Mouse (Mus musculus): ENCODE data around the gene Rabgap1l.

DNA sequence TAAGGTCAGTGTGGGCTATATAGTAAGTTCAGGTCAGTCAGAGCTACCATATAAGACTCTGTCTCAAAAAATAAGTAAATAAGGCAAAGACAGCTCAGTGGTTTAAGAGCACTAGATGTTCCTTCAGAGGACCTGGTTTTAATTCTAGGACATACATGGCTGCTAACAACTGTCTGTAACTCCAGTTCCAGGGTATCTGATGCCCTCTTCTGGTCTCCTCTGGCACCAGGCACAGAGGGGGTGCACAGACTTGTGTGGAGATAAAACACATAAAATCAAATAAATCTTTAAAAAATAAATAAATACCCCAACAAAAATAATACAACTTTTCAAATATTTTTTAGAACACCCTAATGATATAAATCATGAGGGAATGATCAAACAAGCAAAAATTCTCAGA is 2.4 kb downstream of the Rabgap1l start:
- TF ChIP-seq GATA1 (IDR thresholded peaks at IDR 0.05; ENCODE audit: borderline replicate concordance, low read length) (no peak), FLI1 (IDR thresholded peaks at IDR 0.05; ENCODE audit: low read length) (no peak)
